Mouse (Mus musculus) heart, adult 2 months (tissue): ENCODE measurements around the gene Sost. TPM values are rescaled to one million over a fixed set of nuclear protein-coding genes. Genes with fewer than 3 reads are reported as not detected.

Experiments
- DNase-seq, 2 experiments: peaks; one replicate each; pipeline ENCODE4 v3.0.0; 2021
- H3K27ac ChIP-seq: fragments of 200-600 bp; 2 replicates; pipeline ENCODE4 v1.8.1; 2022
- H3K27me3 ChIP-seq: fragments of 200-500 bp; 2 replicates; pipeline ENCODE4 v1.6.1; 2012; ENCODE audit warnings: mild to moderate bottlenecking, low read length, inconsistent platforms, mixed read lengths; ENCODE audit not compliant: control insufficient read depth, insufficient read depth
- H3K36me3 ChIP-seq: fragments of 200-500 bp; 2 replicates; pipeline ENCODE4 v1.6.1; 2012; ENCODE audit warnings: low read length, inconsistent platforms; ENCODE audit not compliant: control insufficient read depth, insufficient read depth
- H3K4me1 ChIP-seq: fragments of 200-500 bp; 2 replicates; pipeline ENCODE4 v1.6.1; 2011; ENCODE audit warnings: low read length; ENCODE audit not compliant: control insufficient read depth, insufficient read depth
- H3K4me3 ChIP-seq: fragments of 200-600 bp; 2 replicates; pipeline ENCODE4 v1.8.1; 2022
- H3K79me2 ChIP-seq: fragments of 200-500 bp; replicated peaks from 2 replicates; pipeline ENCODE4 v1.6.1; 2012; ENCODE audit warnings: mild to moderate bottlenecking, inconsistent platforms, low read length, moderate library complexity, mixed read lengths; ENCODE audit not compliant: control insufficient read depth, insufficient read depth
- H3K9ac ChIP-seq: fragments of 200-500 bp; 2 replicates; pipeline ENCODE4 v1.6.1; 2012; ENCODE audit warnings: low read depth, mild to moderate bottlenecking, control low read depth, inconsistent platforms, low read length, mixed read lengths
- CTCF ChIP-seq: fragments of 200-600 bp; IDR thresholded peaks from 2 replicates; pipeline ENCODE4 v1.8.1; 2022; ENCODE audit warnings: antibody characterized with exemption, mild to moderate bottlenecking, moderate library complexity
- EP300 ChIP-seq: fragments of 200-500 bp; IDR thresholded peaks from 2 replicates; pipeline ENCODE4 v1.6.1; 2011; ENCODE audit warnings: low read depth, low read length, control low read depth; ENCODE audit not compliant: insufficient read depth
- POLR2A ChIP-seq: fragments of 200-500 bp; IDR thresholded peaks from 2 replicates; pipeline ENCODE4 v1.6.1; 2011; ENCODE audit warnings: mild to moderate bottlenecking, low read depth, low read length, control low read depth; ENCODE audit not compliant: insufficient read depth
- WGBS: fragments of 180-500 bp; shearing (Covaris S2); methylation state at CpG from one replicate; pipeline ENCODE4 v1.1.7; 2018; 5-methylcytosine and 5-hydroxymethylcytosine counted together
- intact Hi-C: fragments of 180-260 bp; cut with DNase I; formaldehyde crosslinking; loops from one replicate; pipeline ENCODE4 v1.15.1; 2025
- polyA plus RNA-seq: library from polyadenylated mRNA; depleted of rRNA; stranded (reverse); fragments of >200 nt; gene quantifications from 2 replicates; pipeline ENCODE4 v1.2.3, GENCODE M21; 2012
- total RNA-seq, 2 experiments: library from RNA; stranded (reverse); gene quantifications; 2 replicates each; pipeline ENCODE4 v1.2.3; 2021

Gene Sost
- total and polyA plus RNA-seq, 3 experiments: 2.1 to 7.0 (median 3.2) TPM

- H3K79me2 ChIP-seq: no peaks in the 10 kb centered on the region
- no peak overlapping the region for H3K9ac ChIP-seq
- peaks cover 6% of the 10 kb centered on the region; the same call in 1 of the 2 replicates for H3K4me1 ChIP-seq
- peak overlapping the region; percentile 63 for H3K27ac ChIP-seq
- H3K27me3 ChIP-seq: no peaks in the 10 kb centered on the region
- intact Hi-C loops: no loop called here
- no peak overlapping the region for H3K4me3 ChIP-seq
- DNase-seq: no peak
- TF ChIP-seq CTCF (no peak), EP300 (no peak), POLR2A (no peak)
- peaks cover 6% of the 10 kb centered on the region for H3K36me3 ChIP-seq
- 24% methylated on average over 4 of the region's 4 CpGs for WGBS
Observed at GRCm38 (mm10) chr11:101953441-101953840, 13.4 kb downstream of the Sost start.

GRCm38 (mm10) chr11:101952541-101953341 is 14.1 kb downstream of the Sost start:
- peak overlapping the region; percentile 28; the same call in 1 of the 2 replicates for H3K9ac ChIP-seq

GRCm38 (mm10) chr11:101950021-101950420 is 16.8 kb downstream of the Sost start:
- DNase-seq: peak in 1 of 2 experiments; percentile 50
- TF ChIP-seq POLR2A: no peak
- TF ChIP-seq EP300: no peak
- TF ChIP-seq CTCF: no peak
- intact Hi-C loops: no loop called here
- WGBS: 53% methylated on average over 5 of the region's 5 CpGs
- no peak overlapping the region for H3K4me3 ChIP-seq
- peaks cover 6% of the 10 kb centered on the region; the same call in 1 of the 2 replicates for H3K4me1 ChIP-seq
- no peak overlapping the region for H3K27ac ChIP-seq
- H3K36me3 ChIP-seq: peaks cover 6% of the 10 kb centered on the region
- no peaks in the 10 kb centered on the region for H3K79me2 ChIP-seq
- H3K27me3 ChIP-seq: no peaks in the 10 kb centered on the region
- no peak overlapping the region for H3K9ac ChIP-seq

More at GRCm38 (mm10) chr11:101952541-101953341, 14.1 kb downstream of the Sost start:
- peak; percentile 64 to 79 for DNase-seq
- peak overlapping the region; percentile 63 for H3K27ac ChIP-seq
- intact Hi-C loops: no loop called here
- no peak for TF ChIP-seq CTCF
- TF ChIP-seq POLR2A: 0 out of 2 replicates have a peak, but pooled peaks have one; percentile 39
- 0 out of 2 replicates have a peak, but pooled peaks have one; percentile 27 for TF ChIP-seq EP300
- no peaks in the 10 kb centered on the region for H3K79me2 ChIP-seq
- no peaks in the 10 kb centered on the region for H3K27me3 ChIP-seq
- peaks cover 6% of the 10 kb centered on the region; the same call in 1 of the 2 replicates for H3K4me1 ChIP-seq
- WGBS: 13% methylated on average over 24 of the region's 24 CpGs
- peak overlapping the region; percentile 17; the same call in 1 of the 2 replicates for H3K4me3 ChIP-seq
- H3K36me3 ChIP-seq: peaks cover 6% of the 10 kb centered on the region

GRCm38 (mm10) chr11:101946525-101946924 is 20.3 kb downstream of the Sost start:
- intact Hi-C loops: no loop called here

GRCm38 (mm10) chr11:101943055-101943454 is 23.8 kb downstream of the Sost start:
- TF ChIP-seq CTCF: no peak
- no peak for TF ChIP-seq POLR2A
- TF ChIP-seq EP300: no peak
- WGBS: 59% methylated on average over 3 of the region's 3 CpGs

More at GRCm38 (mm10) chr11:101946525-101946924, 20.3 kb downstream of the Sost start:
- TF ChIP-seq EP300 (no peak), POLR2A (no peak), CTCF (no peak)
- DNase-seq: no peak
- H3K27me3 ChIP-seq: no peaks in the 10 kb centered on the region
- no peak overlapping the region for H3K27ac ChIP-seq
- no peak overlapping the region for H3K9ac ChIP-seq
- no peaks in the 10 kb centered on the region for H3K79me2 ChIP-seq
- H3K4me1 ChIP-seq: no peaks in the 10 kb centered on the region
- no peaks in the 10 kb centered on the region for H3K36me3 ChIP-seq
- WGBS: 59% methylated on average over 5 of the region's 5 CpGs
- no peak overlapping the region for H3K4me3 ChIP-seq

GRCm38 (mm10) chr11:101937108-101937507 is 29.7 kb downstream of the Sost start:
- 2% methylated on average over 32 of the region's 32 CpGs for WGBS
- TF ChIP-seq POLR2A: no peak
- no peak for TF ChIP-seq EP300
- no peak for TF ChIP-seq CTCF
- Histone ChIP-seq H3K36me3 (no peaks in the 10 kb centered on the region), H3K27me3 (no peaks in the 10 kb centered on the region), H3K4me3 (peak overlapping the region; percentile 39), H3K79me2 (no peaks in the 10 kb centered on the region), H3K4me1 (no peaks in the 10 kb centered on the region), H3K27ac (peak overlapping the region; percentile 12), H3K9ac (peak overlapping the region; percentile 54)
- intact Hi-C loops: no loop called here
- DNase-seq: peak; percentile 41 to 57

More at GRCm38 (mm10) chr11:101943055-101943454, 23.8 kb downstream of the Sost start:
- Histone ChIP-seq H3K79me2 (no peaks in the 10 kb centered on the region), H3K9ac (no peak overlapping the region), H3K27me3 (no peaks in the 10 kb centered on the region), H3K4me1 (no peaks in the 10 kb centered on the region), H3K36me3 (no peaks in the 10 kb centered on the region), H3K4me3 (no peak overlapping the region), H3K27ac (no peak overlapping the region)
- intact Hi-C loops: no loop called here
- no peak for DNase-seq
